Mouse (Mus musculus): Measurements from ENCODE around the gene Tubgcp4. TPM values are rescaled to one million over a fixed set of nuclear protein-coding genes. Genes with fewer than 3 reads are reported as not detected.

The Tubgcp4 gene
- polyA plus RNA-seq, 1 experiment from 2014 or later: 12.3 TPM

- Histone ChIP-seq H3K27me3 (replicated peaks; ENCODE audit: control insufficient read depth, insufficient read depth, low read length) (no peaks in the 10 kb centered on the region), H3K36me3 (ENCODE audit: control insufficient read depth, insufficient read depth) (peaks cover 57% of the 10 kb centered on the region), H3K27ac (ENCODE audit: low read depth, low read length) (no peak overlapping the region), H3K9me3 (ENCODE audit: control insufficient read depth) (no peaks in the 10 kb centered on the region), H3K4me3 (ENCODE audit: low read depth, low read length) (no peak overlapping the region), H3K4me2 (replicated peaks; ENCODE audit: low read depth) (no peak overlapping the region), H3K4me1 (replicated peaks; ENCODE audit: control insufficient read depth, insufficient read depth, low read length) (no peaks in the 10 kb centered on the region), H3K9ac (ENCODE audit: low read depth, low read length) (no peak overlapping the region)
- 95% methylated on average over 7 of the region's 7 CpGs for WGBS
- ATAC-seq: no peak
- TF ChIP-seq CTCF (IDR thresholded peaks at IDR 0.05; ENCODE audit: low read depth): no peak
Measured at GRCm38 (mm10) chr2:121184142-121184541, 13.7 kb downstream of the Tubgcp4 start.

GRCm38 (mm10) chr2:121188530-121188929, 18.1 kb downstream of the Tubgcp4 start:
- H3K36me3 ChIP-seq (ENCODE audit: control insufficient read depth, insufficient read depth): peaks cover 85% of the 10 kb centered on the region
- H3K4me1 ChIP-seq (replicated peaks; ENCODE audit: control insufficient read depth, insufficient read depth, low read length): no peaks in the 10 kb centered on the region
- peak; percentile 57 for TF ChIP-seq CTCF (IDR thresholded peaks at IDR 0.05; ENCODE audit: low read depth)
- H3K9ac ChIP-seq (ENCODE audit: low read depth, low read length): no peak overlapping the region
- 81% methylated on average over 1 of the region's 1 CpGs for WGBS
- no peak overlapping the region for H3K4me2 ChIP-seq (replicated peaks; ENCODE audit: low read depth)
- no peak for ATAC-seq
- no peak overlapping the region for H3K27ac ChIP-seq (ENCODE audit: low read depth, low read length)
- H3K27me3 ChIP-seq (replicated peaks; ENCODE audit: control insufficient read depth, insufficient read depth, low read length): no peaks in the 10 kb centered on the region
- H3K9me3 ChIP-seq (ENCODE audit: control insufficient read depth): no peaks in the 10 kb centered on the region
- no peak overlapping the region for H3K4me3 ChIP-seq (ENCODE audit: low read depth, low read length)

DNA sequence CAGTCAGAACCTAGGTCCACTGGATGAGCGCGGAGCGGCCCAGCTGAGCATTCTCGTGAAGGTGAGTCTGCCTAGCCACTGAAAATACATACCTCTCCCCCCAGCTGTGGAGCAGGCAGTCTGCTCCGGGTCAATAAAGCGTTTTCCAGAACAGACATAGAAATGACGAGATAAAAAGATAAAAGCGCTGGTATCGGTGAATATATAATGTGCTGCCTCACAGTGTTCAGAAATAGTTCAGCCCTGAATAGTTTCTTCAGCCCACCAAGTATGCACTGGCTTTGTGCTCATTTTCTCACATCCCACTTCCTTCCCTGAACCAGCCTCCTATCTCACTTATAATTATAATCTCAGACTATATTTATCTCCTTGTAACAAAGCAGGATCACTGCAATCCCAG, 25.0 kb downstream of the Tubgcp4 start:
- 89% methylated on average over 9 of the region's 9 CpGs for WGBS
- no peak for TF ChIP-seq CTCF (IDR thresholded peaks at IDR 0.05; ENCODE audit: low read depth)
- H3K36me3 ChIP-seq (ENCODE audit: control insufficient read depth, insufficient read depth): peaks cover 87% of the 10 kb centered on the region

GRCm38 (mm10) chr2:121204276-121204675, 33.8 kb downstream of the Tubgcp4 start:
- no peaks in the 10 kb centered on the region for H3K27me3 ChIP-seq (replicated peaks; ENCODE audit: control insufficient read depth, insufficient read depth, low read length)
- H3K27ac ChIP-seq (ENCODE audit: low read depth, low read length): no peak overlapping the region
- no peak overlapping the region for H3K4me2 ChIP-seq (replicated peaks; ENCODE audit: low read depth)
- no peak overlapping the region for H3K9ac ChIP-seq (ENCODE audit: low read depth, low read length)
- no peaks in the 10 kb centered on the region for H3K9me3 ChIP-seq (ENCODE audit: control insufficient read depth)
- no peak for TF ChIP-seq CTCF (IDR thresholded peaks at IDR 0.05; ENCODE audit: low read depth)
- no peaks in the 10 kb centered on the region for H3K4me1 ChIP-seq (replicated peaks; ENCODE audit: control insufficient read depth, insufficient read depth, low read length)
- no peak for ATAC-seq
- H3K36me3 ChIP-seq (ENCODE audit: control insufficient read depth, insufficient read depth): peaks cover 79% of the 10 kb centered on the region
- no peak overlapping the region for H3K4me3 ChIP-seq (ENCODE audit: low read depth, low read length)
- WGBS: 94% methylated on average over 17 of the region's 17 CpGs

More for the DNA sequence above, 25.0 kb downstream of the Tubgcp4 start:
- no peak for ATAC-seq
- no peak overlapping the region for H3K9ac ChIP-seq (ENCODE audit: low read depth, low read length)
- no peak overlapping the region for H3K27ac ChIP-seq (ENCODE audit: low read depth, low read length)
- no peak overlapping the region for H3K4me3 ChIP-seq (ENCODE audit: low read depth, low read length)
- H3K4me2 ChIP-seq (replicated peaks; ENCODE audit: low read depth): no peak overlapping the region
- H3K4me1 ChIP-seq (replicated peaks; ENCODE audit: control insufficient read depth, insufficient read depth, low read length): no peaks in the 10 kb centered on the region
- H3K9me3 ChIP-seq (ENCODE audit: control insufficient read depth): no peaks in the 10 kb centered on the region
- H3K27me3 ChIP-seq (replicated peaks; ENCODE audit: control insufficient read depth, insufficient read depth, low read length): no peaks in the 10 kb centered on the region

GRCm38 (mm10) chr2:121206541-121206940, 36.1 kb downstream of the Tubgcp4 start:
- Histone ChIP-seq H3K4me3 (ENCODE audit: low read depth, low read length) (no peak overlapping the region), H3K4me1 (replicated peaks; ENCODE audit: control insufficient read depth, insufficient read depth, low read length) (no peaks in the 10 kb centered on the region), H3K36me3 (ENCODE audit: control insufficient read depth, insufficient read depth) (peaks cover 71% of the 10 kb centered on the region), H3K27ac (ENCODE audit: low read depth, low read length) (no peak overlapping the region), H3K9ac (ENCODE audit: low read depth, low read length) (no peak overlapping the region), H3K9me3 (ENCODE audit: control insufficient read depth) (no peaks in the 10 kb centered on the region), H3K4me2 (replicated peaks; ENCODE audit: low read depth) (no peak overlapping the region), H3K27me3 (replicated peaks; ENCODE audit: control insufficient read depth, insufficient read depth, low read length) (no peaks in the 10 kb centered on the region)
- 92% methylated on average over 3 of the region's 3 CpGs for WGBS
- no peak for ATAC-seq
- TF ChIP-seq CTCF (IDR thresholded peaks at IDR 0.05; ENCODE audit: low read depth): no peak

GRCm38 (mm10) chr2:121214491-121214890, 44.0 kb downstream of the Tubgcp4 start:
- Histone ChIP-seq H3K4me2 (replicated peaks; ENCODE audit: low read depth) (no peak overlapping the region), H3K4me1 (replicated peaks; ENCODE audit: control insufficient read depth, insufficient read depth, low read length) (no peaks in the 10 kb centered on the region), H3K9me3 (ENCODE audit: control insufficient read depth) (no peaks in the 10 kb centered on the region), H3K9ac (ENCODE audit: low read depth, low read length) (no peak overlapping the region), H3K27ac (ENCODE audit: low read depth, low read length) (no peak overlapping the region), H3K27me3 (replicated peaks; ENCODE audit: control insufficient read depth, insufficient read depth, low read length) (no peaks in the 10 kb centered on the region), H3K4me3 (ENCODE audit: low read depth, low read length) (no peak overlapping the region), H3K36me3 (ENCODE audit: control insufficient read depth, insufficient read depth) (peaks cover 48% of the 10 kb centered on the region)
- no peak for TF ChIP-seq CTCF (IDR thresholded peaks at IDR 0.05; ENCODE audit: low read depth)
- WGBS: 81% methylated on average over 3 of the region's 3 CpGs
- no peak for ATAC-seq

GRCm38 (mm10) chr2:121219177-121219576, 48.7 kb downstream of the Tubgcp4 start:
- no peak for ATAC-seq
- no peak overlapping the region for H3K4me2 ChIP-seq (replicated peaks; ENCODE audit: low read depth)
- no peak overlapping the region for H3K4me3 ChIP-seq (ENCODE audit: low read depth, low read length)
- no peak overlapping the region for H3K9ac ChIP-seq (ENCODE audit: low read depth, low read length)
- no peaks in the 10 kb centered on the region for H3K9me3 ChIP-seq (ENCODE audit: control insufficient read depth)
- H3K4me1 ChIP-seq (replicated peaks; ENCODE audit: control insufficient read depth, insufficient read depth, low read length): no peaks in the 10 kb centered on the region
- no peak overlapping the region for H3K27ac ChIP-seq (ENCODE audit: low read depth, low read length)
- TF ChIP-seq CTCF (IDR thresholded peaks at IDR 0.05; ENCODE audit: low read depth): no peak
- H3K36me3 ChIP-seq (ENCODE audit: control insufficient read depth, insufficient read depth): peaks cover 43% of the 10 kb centered on the region
- H3K27me3 ChIP-seq (replicated peaks; ENCODE audit: control insufficient read depth, insufficient read depth, low read length): no peaks in the 10 kb centered on the region
